Mouse (Mus musculus) R1 (cell line): ENCODE data around the gene Tcaim.
A peak's percentile ranks its signal among the peaks of the same experiment; 100 is the strongest.
"Not testable (repeated sequence)": the region's sequence is repeated elsewhere in the genome, so short reads cannot be mapped to it uniquely, and the experiment has no call there.

Experiments
- DNase-seq: peaks from one replicate; pipeline ENCODE4 v3.0.0-alpha.2; 2018; ENCODE audit warnings: low read depth, low spot score

Tcaim gene

GRCm38 (mm10) chr9:122805053-122805844, at the start of gene Tcaim:
Tcaim (plus strand) TSS chr9:122805539.
- DNase-seq: peak; percentile 94

GRCm38 (mm10) chr9:122757614-122758013, 47.7 kb upstream of the Tcaim start:
- no peak for DNase-seq

GRCm38 (mm10) chr9:122760111-122760510, 45.2 kb upstream of the Tcaim start:
- no peak for DNase-seq

- no peak for DNase-seq
Measured at GRCm38 (mm10) chr9:122785231-122785630, 20.1 kb upstream of the Tcaim start.

GRCm38 (mm10) chr9:122786534-122786933, 18.8 kb upstream of the Tcaim start:
- DNase-seq: no peak

GRCm38 (mm10) chr9:122805845-122806341, 554 bp downstream of the Tcaim start:
- DNase-seq: no peak

GRCm38 (mm10) chr9:122807186-122807585, 1.8 kb downstream of the Tcaim start:
- DNase-seq: no peak

GRCm38 (mm10) chr9:122810212-122810611, 4.9 kb downstream of the Tcaim start:
- DNase-seq: no peak

- DNase-seq: no peak
Measured at GRCm38 (mm10) chr9:122812386-122812785, 7.0 kb downstream of the Tcaim start.

- DNase-seq: no peak
Measured at GRCm38 (mm10) chr9:122814775-122815174, 9.4 kb downstream of the Tcaim start.

- no peak for DNase-seq
Measured at GRCm38 (mm10) chr9:122815239-122815851, 10.0 kb downstream of the Tcaim start.

- DNase-seq: no peak
Measured at GRCm38 (mm10) chr9:122823374-122824017, 18.2 kb downstream of the Tcaim start.

GRCm38 (mm10) chr9:122826743-122827142, 21.4 kb downstream of the Tcaim start:
- DNase-seq: no peak

GRCm38 (mm10) chr9:122829826-122830380, 24.6 kb downstream of the Tcaim start:
- no peak for DNase-seq

- DNase-seq: no peak
Measured at GRCm38 (mm10) chr9:122836126-122836525, 30.8 kb downstream of the Tcaim start.

GRCm38 (mm10) chr9:122836790-122837189, 31.5 kb downstream of the Tcaim start:
- no peak for DNase-seq

- no peak for DNase-seq
Measured at GRCm38 (mm10) chr9:122837216-122837615, 31.9 kb downstream of the Tcaim start.

- peak; percentile 86 for DNase-seq
Measured at GRCm38 (mm10) chr9:122837680-122838079, 32.3 kb downstream of the Tcaim start.

- DNase-seq: peak; percentile 41
Measured at GRCm38 (mm10) chr9:122843760-122844159, 38.4 kb downstream of the Tcaim start, which contains the start of gene Gm35549. Gm35549 (minus strand) TSS chr9:122844035.

- no peak for DNase-seq
Measured at GRCm38 (mm10) chr9:122845621-122846020, 40.3 kb downstream of the Tcaim start.

GRCm38 (mm10) chr9:122846156-122846555, 40.8 kb downstream of the Tcaim start:
- DNase-seq: no peak

- DNase-seq: not testable (repeated sequence)
Measured at GRCm38 (mm10) chr9:122847811-122848311, 42.5 kb downstream of the Tcaim start.
